Mouse (Mus musculus): ENCODE measurements around the gene Sh2d1b2. TPM values are rescaled to one million over a fixed set of nuclear protein-coding genes. Genes with fewer than 3 reads are reported as not detected.
A peak's percentile ranks its signal among the peaks of the same experiment; 100 is the strongest.
"Not testable (repeated sequence)": the region's sequence is repeated elsewhere in the genome, so short reads cannot be mapped to it uniquely, and the experiment has no call there.

The Sh2d1b2 gene
- polyA plus RNA-seq (2017; shearing (Covaris generic)), result not detected

DNA sequence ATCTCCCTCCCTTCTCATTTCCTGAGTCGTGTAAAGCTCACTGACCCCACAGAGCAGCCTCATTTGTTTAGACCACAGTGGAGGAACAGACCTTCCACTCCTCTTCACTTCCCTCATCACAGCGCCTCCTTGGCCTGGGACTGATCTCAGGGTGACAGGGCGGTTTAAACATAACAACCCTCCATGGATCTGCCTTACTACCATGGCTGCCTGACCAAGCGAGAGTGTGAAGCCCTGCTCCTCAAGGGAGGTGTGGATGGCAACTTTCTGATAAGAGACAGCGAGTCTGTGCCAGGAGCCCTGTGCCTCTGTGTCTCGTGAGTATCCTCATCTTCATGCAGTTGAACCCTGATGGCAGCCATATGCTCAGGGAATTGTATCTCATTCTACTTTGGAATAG lies at the start of gene Sh2d1b2:
Gene Sh2d1b2, plus strand, starts transcription at position 62 of the 400 bp plus-strand sequence.
- ATAC-seq, result not testable (repeated sequence)

DNA sequence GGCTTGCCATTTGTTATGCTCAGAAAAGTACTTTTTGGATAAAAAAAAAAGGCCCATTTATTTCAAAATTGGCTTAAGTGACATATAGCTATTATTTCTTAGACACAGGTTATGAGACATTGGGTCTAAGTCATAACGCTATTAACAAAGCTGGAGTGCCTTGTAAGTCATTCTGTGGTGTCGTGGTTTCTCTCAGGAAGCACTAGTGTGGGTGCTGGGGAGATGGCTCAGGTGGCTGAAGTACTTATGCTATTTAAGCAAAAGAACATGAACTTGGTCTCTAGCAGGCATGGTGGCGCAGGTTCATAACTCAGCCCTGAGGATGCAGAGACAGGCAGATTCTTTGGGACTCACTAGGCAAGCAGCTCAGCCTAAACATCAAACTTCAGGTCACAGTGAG lies 47.4 kb upstream of the Sh2d1b2 start:
- ATAC-seq, result no peak

DNA sequence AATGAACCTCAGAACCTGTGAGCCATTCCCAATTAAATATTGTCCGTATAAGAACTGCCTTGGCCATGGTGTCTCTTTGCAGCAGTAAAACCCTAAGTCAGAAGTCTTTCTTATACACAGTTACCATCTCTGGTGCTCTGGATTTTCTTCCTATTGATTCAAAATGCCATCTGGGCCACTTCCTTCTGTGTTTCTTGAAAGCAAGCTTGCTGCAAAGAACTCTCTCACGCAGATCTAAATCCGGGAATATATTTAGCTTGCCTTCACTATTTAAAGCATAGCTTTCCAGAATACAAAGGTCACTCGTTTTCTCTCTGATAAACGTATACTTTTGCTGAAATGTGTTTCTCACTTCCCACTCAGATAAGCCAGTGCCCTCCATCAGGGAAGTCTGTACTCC lies 46.0 kb upstream of the Sh2d1b2 start:
- no peak for ATAC-seq

DNA sequence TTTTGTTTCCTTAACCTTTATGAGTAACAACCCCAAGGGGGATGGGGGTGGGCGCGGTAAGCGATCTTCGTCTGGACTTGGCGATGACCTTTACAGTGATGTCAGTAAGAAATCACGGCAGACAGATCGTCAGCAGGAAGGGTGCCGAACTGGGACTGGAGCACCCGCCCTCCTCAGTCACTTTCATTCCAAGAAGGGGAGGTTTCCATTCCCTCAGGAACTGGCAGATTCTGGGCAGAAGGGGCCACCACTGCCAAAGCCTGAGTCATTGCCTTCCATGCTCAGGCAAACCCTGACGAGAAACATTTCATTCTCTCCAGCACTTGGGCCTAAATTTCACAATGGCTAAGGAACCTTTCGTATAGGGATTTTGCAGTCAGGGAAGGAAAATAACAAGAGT lies 43.9 kb upstream of the Sh2d1b2 start:
- no peak for ATAC-seq

DNA sequence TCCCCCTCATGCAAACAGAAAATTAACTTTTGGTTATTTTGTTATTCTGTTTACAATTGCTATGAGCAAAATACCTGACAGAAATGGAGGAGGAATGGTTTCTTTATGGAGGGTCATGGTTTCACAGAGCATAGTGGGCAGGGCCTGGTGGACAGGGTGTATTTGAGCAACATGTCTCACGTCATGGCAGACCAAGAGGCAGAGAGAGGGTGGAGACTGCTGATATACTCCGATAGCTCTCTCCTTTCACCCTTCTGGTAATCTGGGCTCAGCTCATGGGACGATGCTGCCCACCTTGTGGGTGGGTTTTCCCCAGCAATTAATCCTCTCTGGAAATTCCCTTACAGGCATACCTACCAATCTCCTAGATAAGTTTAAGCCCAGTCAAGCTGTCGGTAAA lies 42.3 kb upstream of the Sh2d1b2 start:
- no peak for ATAC-seq

DNA sequence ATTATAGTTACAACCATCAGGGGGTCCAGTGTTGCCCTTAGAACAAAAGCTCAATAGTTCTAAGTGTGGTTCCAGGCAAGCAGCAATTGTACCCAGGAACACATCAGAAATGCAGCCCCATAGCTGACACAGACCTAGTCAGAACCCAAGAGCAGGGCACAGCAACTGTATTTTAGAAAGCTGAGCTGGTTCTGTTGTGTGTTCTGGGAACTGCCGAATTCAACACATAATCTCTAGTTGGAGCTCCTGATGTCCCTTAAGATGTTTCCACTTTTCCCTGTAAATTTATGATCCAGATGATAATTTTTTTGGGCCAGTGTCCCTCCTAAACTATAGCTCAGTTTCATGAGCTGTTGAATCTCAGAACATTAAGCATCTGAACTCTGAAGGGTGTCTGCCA lies 40.6 kb upstream of the Sh2d1b2 start:
- no peak for ATAC-seq

DNA sequence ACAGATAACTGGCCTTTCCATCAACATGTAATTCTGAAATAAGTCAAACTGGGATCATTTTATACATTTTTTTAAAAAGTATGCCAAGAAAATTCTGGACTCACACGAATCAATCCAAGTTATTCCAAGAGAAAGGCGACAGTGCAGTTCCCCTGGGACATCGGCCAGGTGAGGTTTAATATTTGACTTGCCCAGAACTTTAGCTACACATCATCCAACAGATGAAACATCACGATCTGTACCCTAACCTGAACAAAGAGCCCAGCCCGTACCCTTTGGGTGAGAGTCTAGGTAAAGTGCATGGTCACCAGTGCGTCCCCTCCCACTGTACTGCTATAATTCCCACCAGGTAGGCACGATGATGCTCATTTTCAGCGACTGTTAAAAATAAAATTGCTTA lies 36.3 kb upstream of the Sh2d1b2 start:
- ATAC-seq, result no peak

DNA sequence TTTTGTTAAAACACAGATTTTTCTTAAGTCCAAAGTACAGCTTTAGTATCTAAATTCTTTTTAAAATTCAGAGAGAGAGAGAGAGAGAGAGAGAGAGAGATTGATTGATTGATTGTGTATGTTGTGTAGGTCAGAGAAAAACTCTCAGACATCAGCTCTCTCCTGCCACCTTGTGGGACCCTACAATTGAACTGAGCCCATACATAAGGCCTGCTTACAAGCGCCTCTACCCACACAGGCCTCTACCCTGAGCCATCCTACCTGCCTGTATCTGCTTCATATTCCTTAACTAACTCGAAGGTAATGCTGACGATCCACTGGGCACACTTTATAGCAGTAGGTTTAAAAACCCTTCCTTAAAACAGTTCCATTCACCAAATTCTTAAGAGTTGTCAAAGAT lies 32.2 kb upstream of the Sh2d1b2 start:
- ATAC-seq, result peak; percentile 47

DNA sequence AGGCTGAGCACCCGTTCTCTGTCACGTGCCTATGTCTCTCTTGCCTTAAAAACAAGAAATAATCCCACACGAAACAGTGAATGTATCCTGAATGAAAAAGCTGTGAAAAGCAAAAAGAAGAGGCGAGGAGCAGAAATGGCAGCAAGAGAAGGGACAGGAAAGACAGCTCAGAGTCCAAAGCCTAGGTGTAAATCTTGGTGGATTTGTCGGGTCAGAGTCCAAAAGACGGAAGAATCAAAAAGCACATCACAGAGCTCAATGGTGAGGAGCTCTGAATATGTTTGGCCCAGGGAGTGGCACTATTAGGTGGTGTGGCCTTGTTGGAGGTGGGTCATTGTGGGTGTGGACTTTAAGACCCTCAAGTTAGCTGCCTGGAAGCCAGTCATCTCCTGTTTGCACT lies 26.2 kb upstream of the Sh2d1b2 start:
- ATAC-seq, result no peak

DNA sequence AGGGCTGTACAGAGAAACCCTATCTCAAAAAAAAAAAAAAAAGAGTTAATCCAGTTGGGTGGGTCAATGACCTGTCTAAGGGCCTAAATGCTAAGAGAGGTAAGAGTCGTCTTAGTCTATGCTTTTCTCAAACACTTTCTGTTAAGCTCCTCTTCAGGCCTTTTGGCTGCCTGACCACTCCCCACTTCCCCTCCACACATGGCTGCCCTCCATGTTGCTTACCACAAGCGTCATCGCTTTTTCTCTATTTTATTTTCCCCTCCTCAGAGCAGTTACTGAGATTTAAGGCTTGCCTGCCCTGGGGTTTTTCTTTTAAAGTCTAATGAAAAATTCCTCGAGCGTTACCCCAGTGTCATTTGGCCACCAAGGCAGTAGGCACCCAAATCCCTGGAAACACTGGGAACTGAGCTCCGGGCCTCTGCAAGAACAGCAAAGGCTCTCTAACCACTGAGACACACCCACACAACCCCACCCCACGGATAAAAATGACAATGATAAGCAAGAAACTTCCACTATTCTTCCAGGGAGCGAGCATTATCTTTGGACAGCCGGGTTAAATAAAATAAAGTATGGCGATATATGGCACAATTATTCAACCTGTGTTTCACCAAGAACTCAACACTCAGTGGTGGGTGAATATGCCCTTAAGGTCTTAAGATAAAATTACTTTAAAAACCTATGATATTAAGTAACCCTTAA lies 19.2 kb upstream of the Sh2d1b2 start:
- ATAC-seq, result no peak

DNA sequence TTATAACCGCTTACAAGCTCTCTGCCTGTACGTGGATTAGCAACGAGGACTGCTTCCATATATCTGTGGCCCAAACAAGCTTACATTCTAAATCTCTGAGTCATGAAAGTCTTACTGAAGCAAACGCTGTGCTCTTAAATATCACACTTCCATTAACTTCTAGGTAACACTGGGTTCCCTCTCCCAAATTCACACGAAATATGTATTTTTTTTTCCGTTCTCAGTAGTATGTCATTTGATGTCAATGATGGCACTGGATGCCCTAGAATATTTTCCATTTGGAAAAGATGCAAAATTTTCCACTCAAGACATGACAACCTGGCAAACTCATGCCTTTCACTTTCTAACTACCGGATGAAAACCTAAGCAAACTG lies 18.2 kb upstream of the Sh2d1b2 start:
- peak; percentile 6 for ATAC-seq

DNA sequence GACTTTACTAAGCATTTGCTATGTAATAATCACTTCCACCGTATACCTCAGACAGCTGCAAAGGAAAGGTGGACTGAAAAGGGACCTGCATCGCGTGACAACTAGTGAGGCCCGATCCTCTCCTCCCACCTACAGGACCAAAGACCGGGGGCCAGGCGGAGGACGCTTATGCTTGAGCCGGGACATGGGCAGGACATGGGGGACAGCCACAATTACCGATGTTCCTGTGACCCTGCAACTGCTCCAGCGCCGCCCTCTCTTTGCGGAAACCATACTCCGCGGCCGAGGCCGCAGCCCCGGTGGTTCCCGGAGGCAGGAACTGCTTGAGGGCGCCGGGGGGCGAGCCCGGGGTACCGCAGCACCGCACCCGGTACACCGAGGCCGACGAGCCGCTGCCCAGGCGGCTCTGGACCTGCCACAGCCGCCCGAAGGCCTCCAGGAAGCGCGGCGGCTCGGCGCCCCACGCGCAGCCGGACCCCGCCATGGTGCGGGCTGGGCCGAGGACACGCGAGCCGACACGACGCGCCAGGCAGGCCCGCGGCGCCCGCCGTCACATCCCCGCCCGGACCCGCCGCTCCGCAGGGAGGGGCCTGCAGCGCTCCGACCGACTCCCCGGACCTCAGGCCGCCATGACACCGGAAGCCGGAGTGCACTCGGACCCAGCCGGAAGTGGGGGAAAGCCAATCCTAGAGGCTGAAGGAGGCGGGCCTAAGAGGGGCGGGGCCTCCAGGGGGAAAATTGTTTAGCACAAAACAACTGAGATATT lies 17.6 kb upstream of the Sh2d1b2 start, which contains the start of gene Uhmk1:
Gene Uhmk1, minus strand, starts transcription at position 641 of the 766 bp plus-strand sequence.
- peak; percentile 92 for ATAC-seq

DNA sequence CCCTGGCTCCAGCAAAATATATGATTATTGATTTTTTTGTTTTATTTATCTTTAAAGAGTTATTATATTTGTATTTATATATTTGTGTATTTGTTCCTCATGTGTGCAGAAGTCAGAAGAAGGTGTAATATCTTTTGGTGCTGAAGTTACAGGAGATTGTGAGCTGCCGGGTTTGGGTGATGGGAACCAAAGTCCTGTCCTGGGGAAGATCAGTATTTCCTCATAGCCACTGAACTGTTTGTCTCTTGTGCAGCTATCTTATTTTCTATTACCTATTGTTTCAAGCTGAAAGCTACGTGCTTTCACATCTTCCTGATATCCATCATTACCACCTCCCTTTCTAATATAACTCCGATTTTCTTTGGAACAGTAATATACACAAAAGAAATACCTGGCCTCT lies 17.0 kb upstream of the Sh2d1b2 start:
- ATAC-seq, result no peak

DNA sequence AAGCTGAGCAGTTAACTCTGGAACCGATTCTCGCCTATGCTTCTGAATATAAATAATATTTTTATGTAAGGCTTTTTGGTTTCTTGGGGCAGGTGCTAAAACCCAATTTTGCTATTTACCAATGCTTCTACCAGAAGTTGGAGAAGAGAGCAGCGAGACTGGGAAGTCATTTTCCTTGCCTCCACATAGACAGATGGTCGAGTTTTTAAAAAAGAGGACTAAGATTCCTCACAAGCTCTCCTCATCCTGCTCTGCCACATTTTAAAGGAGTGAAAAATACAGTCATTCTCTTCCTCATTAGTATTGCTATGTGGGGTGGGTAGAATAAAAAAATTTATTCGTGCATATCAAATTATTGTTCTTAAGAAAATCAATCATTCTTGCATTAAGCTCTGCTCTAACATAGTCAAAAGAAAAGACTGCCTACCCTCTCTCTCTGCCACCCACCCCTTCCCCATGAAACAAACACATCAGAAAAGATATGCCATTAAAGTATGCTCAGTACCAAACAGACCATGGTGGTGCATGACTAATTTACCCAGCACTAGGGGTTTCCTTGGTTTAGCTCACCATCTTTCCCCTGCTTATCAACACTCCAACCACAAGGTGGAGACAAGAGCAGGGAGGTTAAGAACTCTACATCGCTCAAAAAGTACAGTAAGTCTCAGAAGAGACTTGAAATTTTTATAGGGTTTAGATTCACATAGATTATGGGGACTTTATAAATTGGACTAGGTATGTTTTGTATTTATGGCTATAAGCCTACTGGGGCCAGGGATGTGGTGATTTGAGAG lies 14.3 kb upstream of the Sh2d1b2 start:
- peak; percentile 65 for ATAC-seq

DNA sequence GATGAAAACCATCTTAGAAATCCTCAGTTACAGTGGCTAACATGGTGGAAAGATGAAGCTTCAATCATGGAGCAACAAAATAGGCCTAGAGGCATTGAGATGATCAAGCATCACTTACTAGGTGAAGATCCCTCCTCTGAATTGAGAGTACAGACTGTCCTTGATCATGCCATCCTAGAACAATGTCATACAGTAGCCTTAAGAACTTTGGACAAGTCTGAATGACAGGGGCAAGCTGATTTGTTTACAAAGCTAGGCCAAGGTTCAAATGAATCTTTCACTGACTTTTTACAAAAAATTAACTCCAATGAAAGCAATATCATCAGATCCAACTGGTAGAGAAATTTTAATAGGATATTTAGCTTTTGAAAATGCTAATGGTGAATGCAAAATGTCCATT lies 12.2 kb upstream of the Sh2d1b2 start:
- no peak for ATAC-seq

DNA sequence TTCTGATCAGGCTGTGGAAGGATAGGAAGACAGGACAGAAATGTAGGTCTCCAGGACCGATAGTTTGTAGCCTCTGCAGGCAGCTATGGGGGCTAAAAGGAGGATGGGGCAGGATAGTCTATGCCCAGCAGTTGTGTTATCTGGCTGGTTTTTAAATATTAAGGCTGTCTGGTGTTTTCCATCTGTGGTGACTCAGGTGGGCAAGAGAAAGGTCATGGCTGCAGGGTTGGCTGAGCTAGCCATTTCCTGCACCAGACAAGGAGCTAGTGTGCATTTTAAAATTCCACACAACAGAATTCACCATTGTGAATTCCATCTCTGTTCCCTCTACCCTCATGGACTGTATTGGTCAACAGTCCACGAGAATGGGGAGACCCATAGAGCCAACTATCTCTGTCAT lies 9.3 kb upstream of the Sh2d1b2 start:
- no peak for ATAC-seq

DNA sequence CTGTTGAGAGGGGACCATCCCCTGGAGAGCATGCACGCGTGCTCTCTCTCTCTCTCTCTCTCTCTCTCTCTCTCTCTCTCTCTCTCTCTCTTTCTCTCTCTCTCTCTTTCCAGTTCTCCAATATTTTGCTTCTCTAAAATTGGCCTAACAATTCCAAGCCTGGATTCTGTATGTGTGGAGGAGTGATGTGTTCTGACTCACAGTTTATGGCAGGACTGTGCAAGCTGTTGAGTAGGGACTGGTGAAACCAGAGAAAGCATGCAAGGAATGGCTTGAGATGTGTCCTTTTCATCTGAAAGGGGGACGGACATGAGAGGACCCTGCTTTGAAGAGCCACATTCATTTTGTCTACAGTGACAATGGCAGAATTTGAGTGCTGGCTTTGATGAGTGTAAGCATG lies 12.5 kb downstream of the Sh2d1b2 start:
- no peak for ATAC-seq

DNA sequence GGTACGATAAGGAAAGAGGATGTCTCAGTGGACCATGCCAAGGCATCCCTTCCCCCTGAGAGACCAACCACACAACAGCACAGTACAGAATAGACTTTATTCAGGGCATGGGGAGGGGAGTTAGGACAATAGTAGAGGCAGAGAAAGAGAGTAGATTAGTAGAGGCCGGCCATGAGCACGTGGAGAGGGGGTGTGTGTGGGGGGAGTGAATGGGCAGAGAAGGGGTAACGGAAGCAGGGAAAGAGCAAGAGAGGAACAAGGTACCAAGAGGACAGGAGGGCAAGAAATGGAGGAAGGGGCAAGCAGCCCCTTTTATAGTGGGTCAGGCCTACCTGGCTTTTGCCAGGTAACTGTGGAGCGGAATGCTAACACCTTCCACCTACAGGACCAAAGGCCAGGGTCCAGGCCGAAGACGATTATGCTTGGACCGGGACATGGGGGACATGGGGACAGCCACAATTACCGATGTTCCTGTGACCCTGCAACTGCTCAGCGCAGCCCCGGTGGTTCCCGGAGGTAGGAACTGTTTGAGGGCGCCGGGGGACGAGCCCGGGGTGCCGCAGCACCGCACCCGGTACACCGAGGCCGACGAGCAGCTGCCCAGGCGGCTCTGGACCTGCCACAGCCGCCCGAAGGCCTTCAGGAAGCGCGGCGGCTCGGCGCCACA lies 22.5 kb downstream of the Sh2d1b2 start:
- ATAC-seq, result peak; percentile 38

DNA sequence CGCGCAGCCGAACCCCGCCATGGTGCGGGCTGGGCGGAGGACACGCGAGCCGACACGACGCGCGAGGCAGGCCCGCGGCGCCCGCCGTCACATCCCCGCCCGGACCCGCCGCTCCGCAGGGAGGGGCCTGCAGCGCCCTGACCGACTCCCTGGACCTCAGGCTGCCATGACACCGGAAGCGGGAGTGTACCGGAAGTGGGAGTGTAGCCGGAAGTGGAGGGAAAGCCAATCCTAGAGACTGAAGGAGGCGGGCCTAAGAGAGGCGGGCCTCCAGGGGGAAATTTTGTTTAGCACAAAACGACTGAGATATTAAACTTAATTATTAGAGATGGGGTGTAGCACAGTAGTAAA lies 23.0 kb downstream of the Sh2d1b2 start:
- ATAC-seq, result peak; percentile 99

DNA sequence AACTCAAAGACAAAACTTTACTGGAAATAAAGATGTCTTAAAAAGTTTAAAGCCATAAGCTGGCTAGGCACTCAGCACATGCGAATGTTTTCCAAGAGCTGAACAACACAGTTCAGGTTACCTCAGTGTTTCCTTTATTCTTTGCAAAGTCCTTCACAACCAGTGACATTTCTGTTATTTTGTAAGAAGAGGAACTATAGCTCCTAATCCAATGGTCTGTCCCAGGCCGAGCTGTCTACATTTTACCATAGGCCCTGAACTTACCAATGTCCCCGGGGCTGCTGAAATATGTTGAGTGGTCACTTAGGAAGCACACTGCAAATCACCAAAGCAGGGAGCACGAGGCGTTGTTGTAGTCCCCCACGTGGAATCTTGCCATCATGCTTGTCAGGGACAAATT lies 37.7 kb downstream of the Sh2d1b2 start:
- no peak for ATAC-seq

DNA sequence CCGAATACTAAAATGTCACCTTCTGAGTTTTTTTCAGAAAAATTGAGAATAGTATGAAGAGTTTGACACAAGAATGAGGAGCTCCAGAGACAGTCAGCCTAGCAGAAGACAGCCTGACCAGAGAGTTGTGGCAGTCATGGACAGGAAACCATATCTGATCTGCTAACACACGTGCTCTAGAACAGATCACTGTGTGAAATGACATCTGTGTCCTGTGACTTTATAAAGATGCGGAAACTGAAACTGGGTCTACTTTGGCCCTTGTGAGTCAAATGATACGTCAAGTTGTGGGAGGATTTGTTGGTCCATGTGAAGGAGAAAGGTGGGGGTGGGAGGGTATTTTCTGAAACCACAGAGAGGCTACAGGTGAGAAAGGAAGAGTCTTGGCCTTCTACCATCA lies 38.1 kb downstream of the Sh2d1b2 start:
- ATAC-seq, result no peak

DNA sequence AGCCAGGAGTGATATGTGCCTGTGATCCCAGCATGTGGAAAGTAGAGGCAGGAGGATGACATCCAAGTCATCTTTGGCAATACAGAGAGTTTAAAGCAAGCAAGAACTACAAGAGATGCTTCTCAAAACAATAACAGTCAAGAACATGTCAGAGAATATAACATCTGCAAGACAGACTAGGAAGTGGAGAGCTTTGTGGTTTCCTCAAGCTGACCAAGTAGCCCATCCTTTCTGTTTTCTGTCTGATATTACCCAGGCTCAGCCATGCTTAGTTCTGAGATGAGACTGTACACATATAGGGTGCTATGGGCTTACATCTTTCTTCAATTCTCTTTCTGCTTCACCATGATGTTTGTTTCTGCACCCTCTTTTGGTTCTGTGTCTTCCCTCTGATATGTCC lies 40.7 kb downstream of the Sh2d1b2 start:
- no peak for ATAC-seq

DNA sequence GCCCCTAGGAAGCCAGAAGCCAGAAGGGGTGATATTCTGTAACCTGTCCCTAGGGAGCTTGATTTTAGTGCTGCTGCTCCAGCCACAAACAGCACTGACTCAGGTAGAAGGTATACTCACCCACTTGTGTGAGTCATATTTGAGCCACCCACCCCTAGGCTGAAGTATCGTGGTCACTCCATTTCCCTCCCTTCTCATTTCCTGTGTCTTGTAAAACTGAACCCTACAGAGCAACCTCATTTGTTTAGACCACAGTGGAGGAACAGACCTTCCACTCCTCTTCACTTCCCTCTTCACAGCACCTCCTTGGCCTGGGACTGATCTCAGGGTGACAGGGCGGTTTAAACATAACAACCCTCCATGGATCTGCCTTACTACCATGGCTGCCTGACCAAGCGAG lies 44.5 kb downstream of the Sh2d1b2 start, which contains the start of gene Sh2d1b1:
Gene Sh2d1b1, plus strand, starts transcription at position 305 of the 400 bp plus-strand sequence.
- no peak for ATAC-seq
